Mouse (Mus musculus): ENCODE data around the gene Mrrf.

Mrrf gene

DNA sequence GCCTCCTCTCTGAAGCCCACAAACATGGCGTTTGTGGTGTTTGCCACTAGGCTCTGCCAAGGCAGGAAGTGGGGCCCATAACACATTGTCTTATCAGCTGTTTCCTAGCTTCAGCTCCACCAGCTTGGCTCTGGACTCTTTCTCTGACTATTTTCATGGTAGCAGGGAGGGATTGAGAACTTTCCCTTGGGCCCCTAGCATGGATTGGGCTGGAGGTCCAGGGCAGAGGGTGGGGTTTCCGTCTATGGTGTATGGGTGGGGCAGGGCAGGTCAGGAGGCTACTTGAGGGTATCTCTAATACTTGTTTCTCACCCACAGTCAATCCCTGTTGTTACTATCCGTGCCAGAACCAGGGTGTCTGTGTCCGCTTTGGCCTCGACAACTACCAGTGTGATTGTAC is 100.7 kb downstream of the Mrrf start:
- DNase-seq: no peak

DNA sequence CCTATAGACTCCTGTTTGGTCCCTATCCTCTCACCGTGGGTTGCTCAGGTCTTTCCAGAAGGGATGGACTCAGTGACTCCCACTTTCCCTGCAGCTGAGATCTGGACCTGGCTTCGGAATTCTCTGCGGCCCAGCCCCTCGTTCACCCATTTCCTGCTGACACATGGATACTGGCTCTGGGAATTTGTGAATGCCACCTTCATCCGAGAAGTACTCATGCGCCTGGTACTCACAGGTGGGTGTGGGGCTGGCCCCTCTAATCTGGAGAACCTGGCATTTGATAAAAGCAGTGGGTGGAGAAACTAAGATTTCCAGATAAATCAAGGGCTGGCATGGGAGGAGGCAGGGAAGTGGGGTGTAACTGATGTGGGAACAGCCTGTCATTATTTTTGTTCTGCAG is 101.4 kb downstream of the Mrrf start:
- DNase-seq: no peak

DNA sequence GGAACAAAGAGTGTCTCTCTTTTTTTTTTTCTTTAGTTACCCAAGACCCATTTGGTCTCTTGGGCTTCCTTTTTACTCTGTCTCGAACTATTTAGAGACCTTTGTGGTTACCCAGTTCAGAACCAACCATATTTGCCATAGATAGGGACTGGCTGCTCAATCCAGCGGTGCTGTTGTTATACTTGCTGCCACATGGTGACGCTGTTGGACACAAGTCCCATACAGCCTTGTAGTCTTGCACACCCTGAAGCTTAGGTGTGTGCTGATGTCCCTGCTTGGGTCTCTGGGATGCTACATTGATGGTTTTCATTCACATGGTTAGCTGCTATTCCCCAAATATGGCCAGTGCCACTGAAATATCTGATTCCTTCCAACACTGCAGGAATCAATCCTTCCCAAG is 102.3 kb downstream of the Mrrf start:
- DNase-seq: no peak

DNA sequence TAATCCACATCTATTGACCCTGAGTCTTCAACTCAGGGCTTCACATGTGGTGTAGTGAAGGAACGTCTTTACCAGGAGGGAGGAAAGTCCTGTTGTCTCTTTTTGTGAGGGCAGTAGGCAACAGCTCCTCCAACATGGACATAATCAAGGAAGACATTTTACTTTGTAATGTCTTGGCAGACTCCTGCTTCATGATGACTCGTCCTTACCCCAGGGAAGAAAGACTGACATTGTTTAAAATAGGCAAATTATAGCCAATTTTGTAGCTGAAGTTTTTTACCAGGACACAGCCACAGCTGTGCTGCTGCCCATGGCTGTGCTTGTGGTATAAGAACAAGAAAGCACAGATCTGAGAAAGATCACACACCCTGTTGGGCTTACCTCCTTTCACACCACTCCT is 102.8 kb downstream of the Mrrf start:
- no peak for DNase-seq

Measured in spleen, adult 18-20 months (tissue).